Mouse (Mus musculus) erythroblast, adult 5-6 weeks (primary cell): Measurements from ENCODE around the gene Mical2. TPM values are rescaled to one million over a fixed set of nuclear protein-coding genes. Genes with fewer than 3 reads are reported as not detected.

ENCODE experiments used
- ATAC-seq: replicated peaks from 2 replicates; pipeline ENCODE4 v1.8.0; 2016; ENCODE audit warnings: moderate number of reproducible peaks, mild to moderate bottlenecking, moderate TSS enrichment, inconsistent platforms; ENCODE audit not compliant: poor library complexity, low FRiP score, severe bottlenecking
- total RNA-seq, 2 experiments: library from RNA; stranded (forward) in 1 of 2; stranded (reverse) in 1 of 2; fragments of 150-400 nt in 1 of 2; fragments of 200-764, 138-1000 nt in 1 of 2; gene quantifications; 2 replicates each; pipeline versions ENCODE4 v1.2.3 to v1.2.4; 2015 to 2017; ENCODE audit warnings: low replicate concordance in 2 of 2

Mical2 gene
- total RNA-seq, 2 experiments from 2014 or later = 0.34 TPM; not detected in 1

DNA sequence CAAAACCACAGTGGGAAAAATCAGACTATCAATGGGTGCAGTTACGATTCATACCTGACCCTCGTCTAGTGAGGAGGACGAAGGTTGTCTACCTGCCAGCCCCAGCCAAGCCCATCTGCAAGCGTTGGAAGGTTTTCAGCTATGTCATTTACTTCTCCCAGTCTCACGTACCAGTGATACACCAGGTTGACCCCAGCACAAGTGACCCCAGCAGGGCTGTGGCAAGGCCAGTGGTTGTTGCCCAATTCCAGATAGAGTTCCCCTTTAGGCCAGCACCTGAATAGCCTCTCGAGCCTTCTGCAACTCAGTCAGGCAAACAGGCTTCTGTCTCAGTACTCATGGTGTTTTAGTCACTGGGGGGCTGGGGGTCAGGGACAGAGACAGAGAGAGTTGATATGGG is 17.9 kb upstream of the Mical2 start:
- no peak for ATAC-seq

- ATAC-seq = no peak
Observed at GRCm38 (mm10) chr7:112208323-112209167, 17.1 kb upstream of the Mical2 start.

DNA sequence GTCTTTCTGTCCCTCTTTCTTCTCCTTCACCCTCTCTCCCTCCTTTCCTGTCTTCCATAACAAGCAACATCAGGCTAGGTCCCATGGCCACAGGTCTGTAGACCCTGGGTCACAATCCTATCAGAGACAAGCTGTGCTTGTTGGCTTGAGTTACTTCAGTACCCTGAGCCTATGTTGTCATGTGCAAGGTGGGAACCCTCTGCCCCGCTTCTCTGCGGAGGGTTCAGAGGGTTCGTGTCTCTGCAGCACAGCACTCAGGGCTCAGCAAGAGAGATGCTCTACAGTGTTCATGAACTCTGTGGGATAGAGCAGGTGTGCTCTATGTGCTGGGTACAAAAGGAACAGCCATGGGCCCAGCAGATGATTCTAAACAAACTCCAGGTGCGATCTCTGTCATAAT is 16.0 kb upstream of the Mical2 start:
- ATAC-seq = no peak

GRCm38 (mm10) chr7:112212921-112213721 is 12.5 kb upstream of the Mical2 start:
- ATAC-seq = no peak

- ATAC-seq = no peak
Observed at GRCm38 (mm10) chr7:112215871-112216270, 9.8 kb upstream of the Mical2 start.

GRCm38 (mm10) chr7:112216720-112217119 is 8.9 kb upstream of the Mical2 start:
- ATAC-seq = no peak

- no peak for ATAC-seq
Observed at GRCm38 (mm10) chr7:112217208-112217607, 8.4 kb upstream of the Mical2 start.

DNA sequence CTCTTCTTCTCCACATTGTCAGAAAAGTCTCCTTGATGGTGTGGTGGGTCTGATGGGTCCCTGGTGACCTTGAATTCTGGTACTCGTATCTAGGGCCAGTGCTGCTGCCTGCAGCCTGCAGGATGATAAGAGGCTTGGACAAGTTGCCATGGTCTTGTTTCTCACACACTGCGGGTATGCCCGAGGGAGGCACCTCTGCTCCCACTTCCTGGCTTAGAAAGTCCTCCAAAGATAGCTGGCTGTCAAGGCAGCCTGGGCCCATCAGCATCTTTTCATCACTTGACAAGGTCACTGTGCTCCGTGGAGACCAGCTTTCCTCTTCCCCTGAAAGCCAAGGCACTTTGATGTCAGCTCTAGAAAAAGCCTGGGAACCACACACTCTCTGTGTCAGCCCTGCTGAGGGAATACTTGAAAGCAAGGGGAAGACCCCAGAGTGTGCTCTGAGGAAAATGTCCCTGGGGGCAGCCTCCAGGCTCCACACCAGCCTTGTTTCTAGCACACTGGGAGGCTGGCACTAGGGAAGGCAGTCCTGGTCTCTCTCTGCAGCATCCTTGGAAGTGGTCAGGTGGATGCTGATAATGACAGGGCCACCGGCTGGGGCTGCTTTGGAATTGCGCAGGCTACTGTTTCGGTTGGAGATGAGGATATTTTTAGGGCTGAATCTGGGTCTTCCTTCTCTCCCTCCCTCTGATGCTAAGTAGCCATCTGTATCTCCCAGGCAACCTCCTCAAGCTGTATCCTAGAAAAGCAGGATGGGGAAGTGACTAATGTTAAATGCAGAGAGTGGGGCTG is 2.7 kb upstream of the Mical2 start:
- no peak for ATAC-seq

GRCm38 (mm10) chr7:112224854-112225253 is 802 bp upstream of the Mical2 start:
- no peak for ATAC-seq

GRCm38 (mm10) chr7:112226446-112227265 is 1.0 kb downstream of the Mical2 start:
- ATAC-seq = no peak

DNA sequence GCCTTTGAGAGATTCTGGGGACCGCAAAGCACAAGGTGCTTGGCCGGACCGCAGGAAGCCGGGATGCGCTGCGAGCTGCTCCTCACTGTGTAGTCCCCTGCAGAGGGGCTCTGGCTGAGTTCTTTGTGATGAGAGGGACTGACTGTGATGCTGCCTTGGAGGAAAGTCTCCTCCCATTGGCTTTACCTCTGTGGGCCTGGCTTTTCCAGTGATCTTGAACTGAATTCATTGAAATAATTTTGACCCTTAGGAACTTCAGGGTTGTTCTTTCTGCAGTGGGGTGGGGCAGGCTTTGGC is 1.6 kb downstream of the Mical2 start:
- ATAC-seq = no peak

GRCm38 (mm10) chr7:112228827-112229498 is 3.3 kb downstream of the Mical2 start:
- no peak for ATAC-seq

DNA sequence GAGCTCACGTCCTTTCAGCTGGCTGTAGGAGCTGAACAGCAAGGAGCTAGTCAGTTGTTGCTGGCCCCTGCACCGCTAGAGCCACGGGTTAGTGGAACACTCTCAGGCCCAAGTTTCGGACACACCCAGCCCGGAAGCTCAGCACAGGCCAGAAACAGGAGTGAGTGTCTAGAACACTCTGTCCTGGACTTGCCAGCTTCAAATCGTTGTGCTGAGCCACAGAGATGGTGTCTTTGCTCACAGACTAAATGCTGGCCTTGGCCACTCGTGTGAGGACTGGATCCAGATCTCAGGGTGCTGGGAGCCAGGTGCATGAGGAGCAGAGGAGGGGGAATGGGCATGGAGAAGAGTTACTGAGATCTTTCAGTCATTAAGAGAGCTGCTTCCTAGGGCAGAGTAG is 6.1 kb downstream of the Mical2 start:
- ATAC-seq = no peak

GRCm38 (mm10) chr7:112233345-112234005 is 7.8 kb downstream of the Mical2 start:
- no peak for ATAC-seq

DNA sequence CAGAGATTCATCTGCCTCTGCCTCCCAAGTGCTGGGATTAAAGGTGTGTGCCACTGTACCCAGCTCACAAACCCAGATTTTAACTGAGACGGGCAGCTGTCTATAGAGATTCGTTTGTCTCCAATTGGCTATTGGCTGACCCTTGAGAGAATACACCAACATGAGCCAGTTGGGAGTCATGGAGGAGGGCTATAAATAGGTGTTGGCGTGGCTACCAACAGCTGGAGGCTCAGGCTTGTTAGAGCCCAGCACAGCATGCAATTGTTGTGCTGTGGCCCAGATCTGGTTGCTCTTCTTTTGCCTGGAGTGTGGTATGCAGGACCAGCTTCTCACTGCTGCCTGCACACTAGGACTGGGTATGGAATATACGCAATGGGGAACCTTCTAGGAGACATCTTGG is 8.8 kb downstream of the Mical2 start:
- ATAC-seq = no peak

DNA sequence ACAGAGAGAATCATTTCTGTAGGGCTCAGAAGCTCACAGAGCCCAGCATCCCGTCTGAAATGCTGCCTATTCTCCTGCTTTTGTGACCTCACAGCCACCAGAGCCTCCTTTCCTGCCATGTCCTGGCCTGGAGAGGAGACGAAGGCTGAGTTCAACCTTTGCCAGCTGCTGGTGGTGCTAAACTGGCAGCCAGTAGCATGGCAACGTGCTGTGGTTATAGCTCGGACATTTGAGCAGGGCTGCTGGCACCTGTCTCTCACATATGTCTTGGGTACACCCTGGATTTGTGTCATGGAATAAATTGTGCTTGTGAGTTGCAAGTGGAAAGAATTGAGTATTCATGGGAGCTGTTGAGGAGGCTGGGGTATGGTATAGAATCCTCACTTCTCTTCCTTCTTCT is 9.8 kb downstream of the Mical2 start:
- no peak for ATAC-seq

DNA sequence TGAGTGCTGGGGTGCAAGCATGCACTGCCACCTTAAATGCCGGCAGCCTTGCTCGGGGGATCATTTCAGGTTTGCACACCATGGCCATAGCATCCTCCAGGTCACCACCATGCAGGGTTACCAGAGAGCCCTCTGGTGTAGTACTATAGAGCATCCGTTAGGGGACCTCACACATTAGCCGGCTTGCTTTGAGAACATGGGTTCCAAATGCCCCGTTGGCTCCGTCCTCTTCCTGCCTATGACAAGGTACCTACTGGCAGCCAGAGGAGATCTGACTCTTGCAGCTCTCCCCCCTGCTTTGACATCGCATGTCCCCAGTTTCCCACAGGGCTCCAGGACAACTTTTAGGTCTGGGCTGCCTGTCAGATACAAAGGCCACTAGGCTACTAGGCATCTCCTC is 11.6 kb downstream of the Mical2 start:
- no peak for ATAC-seq

- no peak for ATAC-seq
Observed at GRCm38 (mm10) chr7:112237868-112238267, 12.2 kb downstream of the Mical2 start.
